Mouse (Mus musculus) liver, postnatal 0 days (tissue): Measurements from ENCODE around the gene Trim16.

Source experiments
- CTCF ChIP-seq: sonication (generic); IDR thresholded peaks from 2 replicates; pipeline ENCODE4 v1.5.1; 2016; ENCODE audit warnings: antibody characterized with exemption, low read depth
- EP300 ChIP-seq: IDR thresholded peaks from 2 replicates; pipeline ENCODE4 v1.6.1; 2016; ENCODE audit warnings: antibody characterized with exemption, low read depth, mild to moderate bottlenecking

DNA sequence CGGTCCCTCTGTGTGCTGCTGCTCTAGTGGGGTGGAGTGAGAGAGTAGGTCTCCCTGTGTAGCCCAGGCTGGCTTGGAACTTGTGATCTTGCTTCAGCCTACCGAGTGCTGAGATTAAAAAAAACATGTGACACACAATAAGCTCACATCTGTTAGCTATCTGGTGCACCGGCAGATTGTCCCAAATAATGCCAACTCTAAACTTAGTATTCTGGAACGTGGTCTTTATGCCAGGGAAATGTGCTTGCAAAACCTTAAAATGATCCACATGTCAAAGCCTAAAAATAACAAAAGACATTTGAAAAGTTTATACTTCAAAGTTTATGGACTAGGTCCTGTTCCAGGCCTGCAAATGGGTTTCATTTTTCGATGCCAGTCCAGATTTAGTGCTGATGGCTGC is 49.2 kb downstream of the Trim16 start:
- TF ChIP-seq CTCF (no peak), EP300 (no peak)
